Mouse (Mus musculus) liver, adult 10 weeks (tissue): Measurements from ENCODE around the gene Chic1. TPM values are rescaled to one million over a fixed set of nuclear protein-coding genes. Genes with fewer than 3 reads are reported as not detected.

Source experiments
- polyA plus RNA-seq: library from polyadenylated mRNA; stranded (reverse); fragments of 350-450 nt; fragmentation: Illumina TruSeq; extraction: RNeasy Lipid Tissue Mini Kit (QIAGEN cat#74804); gene quantifications from one replicate; pipeline ENCODE4 v1.2.3, GENCODE M21; 2014; ENCODE audit warnings: low read depth, low replicate concordance

The Chic1 gene
- 14.8 TPM for polyA plus RNA-seq

DNA sequence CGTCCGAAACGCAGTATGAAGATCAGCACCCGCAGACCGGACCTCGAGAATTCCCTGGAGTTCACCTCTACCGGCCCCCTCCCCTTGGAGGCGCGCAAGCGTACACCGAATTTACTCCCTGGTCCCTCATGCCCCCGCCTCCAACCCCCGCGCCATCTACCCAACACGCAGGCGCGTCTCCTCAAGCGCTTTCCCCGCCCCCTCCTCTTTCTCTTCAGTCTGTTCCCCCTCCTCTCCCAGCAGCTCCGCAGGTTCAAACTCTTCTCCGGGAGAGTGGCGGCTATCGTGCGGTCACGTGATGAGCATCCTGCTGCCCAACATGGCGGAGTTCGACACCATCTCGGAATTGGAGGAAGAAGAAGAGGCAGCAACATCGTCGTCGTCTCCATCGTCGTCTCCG is at the start of gene Chic1:
Chic1 (plus strand) TSS at position 190 of the 400 bp plus-strand sequence.

DNA sequence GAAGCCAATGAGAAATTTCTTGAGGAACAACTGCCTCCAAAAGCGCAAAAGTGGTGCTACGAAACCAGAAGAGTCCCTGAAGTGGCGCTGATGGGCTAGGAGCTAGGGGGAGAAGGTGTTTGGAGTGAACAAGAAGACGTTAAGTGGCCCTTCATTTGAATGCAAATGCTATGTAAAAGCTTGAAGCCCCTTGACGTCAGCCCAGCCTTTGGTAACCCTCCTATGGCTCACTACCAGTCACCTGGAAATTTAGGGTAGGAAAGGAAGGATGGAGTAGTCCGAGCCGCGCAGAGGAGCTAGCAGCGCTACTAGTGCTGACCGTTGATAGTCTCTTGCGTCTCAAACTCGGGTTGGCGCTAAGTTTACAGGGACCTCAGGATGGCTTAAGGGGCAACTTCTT is 35.1 kb upstream of the Chic1 start, which contains the start of gene Cdx4:
Cdx4 (plus strand) TSS at position 253 of the 400 bp plus-strand sequence.

DNA sequence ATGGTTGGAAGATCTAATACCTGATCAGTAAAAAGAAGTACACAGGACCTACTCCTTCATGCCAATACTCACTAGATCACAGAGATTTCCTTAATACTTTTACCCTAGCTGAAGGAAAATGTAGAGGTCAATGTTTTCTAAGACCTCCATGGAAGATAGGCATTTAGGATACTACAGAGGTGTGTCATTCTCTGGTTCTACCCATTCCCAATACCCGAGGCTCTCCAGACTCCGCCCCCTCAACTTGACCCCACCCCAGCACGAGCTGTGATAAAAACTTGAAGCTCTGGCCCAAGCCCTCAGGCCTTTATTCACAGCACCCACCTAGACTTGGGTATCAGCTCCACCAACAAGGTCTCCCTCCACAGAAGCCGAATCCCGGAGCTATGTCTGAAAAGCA is 57.9 kb downstream of the Chic1 start, which contains the start of gene Tsx:
Tsx (plus strand) TSS at position 301 of the 400 bp plus-strand sequence.

DNA sequence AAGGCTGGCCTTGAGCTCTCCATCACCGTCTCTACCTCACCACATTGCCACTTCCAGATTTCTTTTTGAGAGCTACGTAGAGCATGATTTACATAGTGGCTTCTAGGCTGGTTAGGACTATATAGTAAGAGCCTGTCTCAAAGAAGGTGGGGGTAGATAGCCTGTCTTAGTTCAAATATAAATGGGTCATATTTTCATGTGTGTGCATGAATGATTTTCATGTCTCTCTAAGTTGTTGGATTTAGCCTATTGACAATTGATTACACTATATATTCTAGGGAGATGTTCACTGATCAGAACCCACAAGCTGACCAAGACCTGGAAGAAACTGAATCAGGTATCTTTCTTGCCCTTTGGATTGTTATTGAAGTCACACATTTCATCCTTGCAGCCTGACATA is 65.4 kb downstream of the Chic1 start, which contains the start of gene Gm26992:
Gm26992 (plus strand) TSS at position 301 of the 400 bp plus-strand sequence.

Other genes starting within 250 kb of the Chic1 start
- not detected for gene Nap1l2, start 169.8 kb upstream of the Chic1 start, polyA plus RNA-seq
- gene Cdx4, start 35.1 kb upstream of the Chic1 start, polyA plus RNA-seq, result 1.4 TPM
- gene Tsx, start 58.0 kb downstream of the Chic1 start, polyA plus RNA-seq, result not detected
- not detected for gene Gm26992, start 65.5 kb downstream of the Chic1 start, polyA plus RNA-seq